16 mouse cellular contexts compared by ENCODE assay signal in genomic region chr6:53939752-53940151, GRCm38 (mm10). TPM values are rescaled to one million over a fixed set of nuclear protein-coding genes. Genes with fewer than 3 reads are reported as not detected.
DNase-seq lines count a peak whose midpoint lies in the region; ATAC-seq lines count a peak whose summit lies in the region.
"Had no signal": no experiment of that assay in that cellular context is flagged by ENCODE, and none has a peak within 500 bp of the region (broad histone marks: within the 10 kb centered on the region; RNA-seq: fewer than 3 reads in every experiment).

No protein-coding gene starts in this region.

- WGBS in heart, embryonic 15.5 days, result 22% methylated on average over 8 of the region's 8 CpGs
- 39% methylated on average over 8 of the region's 8 CpGs for WGBS in limb, embryonic 10.5 days
- 39% methylated on average over 8 of the region's 8 CpGs for WGBS in stomach, embryonic 16.5 days

- H3K9ac ChIP-seq in heart, embryonic 15.5 days, result no peak overlapping the region
- no peak overlapping the region for H3K9ac ChIP-seq in stomach, embryonic 16.5 days (ENCODE audit: low read length)

- no peak overlapping the region for H3K27ac ChIP-seq in heart, embryonic 15.5 days
- peak overlapping the region; percentile 21; the same call in 1 of the 2 replicates for H3K27ac ChIP-seq in limb, embryonic 10.5 days
- H3K27ac ChIP-seq in stomach, embryonic 16.5 days (ENCODE audit: low read length), result peak overlapping the region; percentile 34
- H3K27ac ChIP-seq: macrophage had no signal

- H3K4me2 ChIP-seq in heart, embryonic 15.5 days, result peak overlapping the region; percentile 6; the same call in 1 of the 2 replicates
- no peak overlapping the region for H3K4me2 ChIP-seq in stomach, embryonic 16.5 days (ENCODE audit: low read depth, low read length)

- no peaks in the 10 kb centered on the region for H3K36me3 ChIP-seq in heart, embryonic 15.5 days
- H3K36me3 ChIP-seq in limb, embryonic 10.5 days, result no peaks in the 10 kb centered on the region
- no peaks in the 10 kb centered on the region for H3K36me3 ChIP-seq in stomach, embryonic 16.5 days (ENCODE audit: control insufficient read depth, insufficient read depth, low read length)

- H3K27me3 ChIP-seq in heart, embryonic 15.5 days, result no peaks in the 10 kb centered on the region
- no peaks in the 10 kb centered on the region for H3K27me3 ChIP-seq in limb, embryonic 10.5 days (ENCODE audit: low read depth, poor library complexity, severe bottlenecking)
- no peaks in the 10 kb centered on the region for H3K27me3 ChIP-seq in stomach, embryonic 16.5 days (ENCODE audit: control insufficient read depth, insufficient read depth, low read length)

- peaks cover 13% of the 10 kb centered on the region for H3K4me1 ChIP-seq in heart, embryonic 15.5 days (replicated peaks)
- H3K4me1 ChIP-seq in limb, embryonic 10.5 days, result peaks cover 49% of the 10 kb centered on the region
- H3K4me1 ChIP-seq in stomach, embryonic 16.5 days (ENCODE audit: control insufficient read depth, insufficient read depth, low read length), result peaks cover 8% of the 10 kb centered on the region; the same call in 1 of the 2 replicates

- ATAC-seq in heart, embryonic 15.5 days (replicated peaks; ENCODE audit: insufficient number of reproducible peaks, insufficient read depth, low FRiP score, low read depth), result no peak
- ATAC-seq in stomach, embryonic 16.5 days (ENCODE audit: insufficient read depth, low FRiP score), result no peak

- no peaks in the 10 kb centered on the region for H3K9me3 ChIP-seq in heart, embryonic 15.5 days (replicated peaks)
- no peaks in the 10 kb centered on the region for H3K9me3 ChIP-seq in limb, embryonic 10.5 days (replicated peaks)
- no peaks in the 10 kb centered on the region for H3K9me3 ChIP-seq in stomach, embryonic 16.5 days (replicated peaks; ENCODE audit: control insufficient read depth, low read length)

- no peak for DNase-seq in heart, postnatal 4 days
- peak; percentile 47 for DNase-seq in ovary, adult 18-20 months (ENCODE audit: low spot score)
- no peak for DNase-seq in ovary, postnatal 14 days (ENCODE audit: low spot score)
- DNase-seq in limb, embryonic 10.5 days (ENCODE audit: low spot score), result peak; percentile 34
- DNase-seq in right cerebral cortex, adult 2 months (ENCODE audit: low spot score in 2 of 2), result no peak
- DNase-seq: adrenal gland, postnatal 25 days; cerebellum, postnatal 10 days; kidney, adult 9 months; kidney, postnatal 4 days; layer of hippocampus, postnatal 36 days; lung, adult 18-20 months; thymus, postnatal 25 days had no signal

- no peak overlapping the region for H3K4me3 ChIP-seq in heart, embryonic 15.5 days
- no peak overlapping the region for H3K4me3 ChIP-seq in limb, embryonic 10.5 days
- H3K4me3 ChIP-seq in stomach, embryonic 16.5 days (replicated peaks; ENCODE audit: low read length), result no peak overlapping the region

RNA-seq across cellular contexts. Expression of gene Cpvl, which starts 38.7 kb away (rescaled TPM):
- polyA plus RNA-seq in heart, embryonic 15.5 days (2015; fragmentation: Nextera tagmentation; extraction: Ambion mirVana), result 0.13 TPM in 1 of 2 replicates, not detected in the other
- total RNA-seq in heart, postnatal 4 days (2021), result not detected
- 0.16 and 0.40 TPM in 2 replicates for polyA plus RNA-seq in limb, embryonic 10.5 days (2016; fragmentation: Nextera tagmentation; extraction: Ambion mirVana)
- polyA plus RNA-seq in stomach, embryonic 16.5 days (2015; fragmentation: Nextera tagmentation; extraction: Ambion mirVana), result 0.09 TPM in 1 of 2 replicates, not detected in the other
- total RNA-seq: adrenal gland, postnatal 25 days; hematopoietic stem cell, adult 5-6 weeks; layer of hippocampus, postnatal 36 days had no signal
- polyA plus RNA-seq: macrophage had no signal

Comparison
In these comparisons a context has a peak if more than half of its experiments do, and no peak if none do; other contexts are left out.
1. DNase-seq: peak in ovary, adult 18-20 months (single experiment) and limb, embryonic 10.5 days (single experiment); none in heart, postnatal 4 days (single experiment), ovary, postnatal 14 days (single experiment) and right cerebral cortex, adult 2 months (0 of 2).